Mouse (Mus musculus) midbrain, embryonic 10.5 days (tissue): ENCODE data around the gene Tmem108. TPM values are rescaled to one million over a fixed set of nuclear protein-coding genes. Genes with fewer than 3 reads are reported as not detected.
"Not testable (repeated sequence)": the region's sequence is repeated elsewhere in the genome, so short reads cannot be mapped to it uniquely, and the experiment has no call there.

Experiments used
- DNase-seq: peaks from one replicate; pipeline ENCODE4 v3.0.0-alpha.2; 2017; ENCODE audit warnings: low spot score
- H3K27ac ChIP-seq: fragments of 300-500 bp; sonication (generic); replicated peaks from 2 replicates; pipeline ENCODE4 v1.5.1; 2016; ENCODE audit warnings: mild to moderate bottlenecking
- H3K27me3 ChIP-seq: fragments of 300-500 bp; sonication (generic); 2 replicates; pipeline ENCODE4 v1.6.1; 2016; ENCODE audit warnings: low read depth, mild to moderate bottlenecking; ENCODE audit not compliant: poor library complexity, severe bottlenecking
- H3K36me3 ChIP-seq: fragments of 300-500 bp; sonication (generic); 2 replicates; pipeline ENCODE4 v1.6.1; 2016; ENCODE audit warnings: mild to moderate bottlenecking, moderate library complexity
- H3K4me1 ChIP-seq: fragments of 300-500 bp; sonication (generic); 2 replicates; pipeline ENCODE4 v1.6.1; 2016
- H3K4me3 ChIP-seq: fragments of 300-500 bp; sonication (generic); 2 replicates; pipeline ENCODE4 v1.5.1; 2016; ENCODE audit warnings: mild to moderate bottlenecking, moderate library complexity
- H3K9me3 ChIP-seq: fragments of 300-500 bp; sonication (generic); replicated peaks from 2 replicates; pipeline ENCODE4 v1.6.1; 2016; ENCODE audit warnings: mild to moderate bottlenecking
- WGBS: fragments of 180-500 bp; shearing (Covaris S2); methylation state at CpG from one replicate; pipeline ENCODE4 v1.1.7; 2016; 5-methylcytosine and 5-hydroxymethylcytosine counted together
- polyA plus RNA-seq: library from polyadenylated mRNA; unstranded; fragments of >200 nt; fragmentation: Nextera tagmentation; extraction: Ambion mirVana; gene quantifications from 2 replicates; pipeline ENCODE4 v1.2.1, GENCODE M21; 2016

Tmem108 gene
- polyA plus RNA-seq, 1 experiment from 2014 or later, result 15.6 TPM

GRCm38 (mm10) chr9:103672881-103673280 is 88.8 kb downstream of the Tmem108 start:
- H3K36me3 ChIP-seq, result no peaks in the 10 kb centered on the region
- no peak overlapping the region for H3K27ac ChIP-seq
- 88% methylated on average over 4 of the region's 4 CpGs for WGBS
- no peaks in the 10 kb centered on the region for H3K9me3 ChIP-seq
- H3K27me3 ChIP-seq, result no peaks in the 10 kb centered on the region
- no peak overlapping the region for H3K4me3 ChIP-seq
- peaks cover 2% of the 10 kb centered on the region; the same call in 1 of the 2 replicates for H3K4me1 ChIP-seq
- DNase-seq, result no peak

- not testable (repeated sequence) for H3K27me3 ChIP-seq, DNase-seq, H3K36me3 ChIP-seq, H3K27ac ChIP-seq, H3K4me3 ChIP-seq, H3K4me1 ChIP-seq, H3K9me3 ChIP-seq
- WGBS, result 93% methylated on average over 8 of the region's 8 CpGs
Measured at GRCm38 (mm10) chr9:103670592-103671113, 91.0 kb downstream of the Tmem108 start.

DNA sequence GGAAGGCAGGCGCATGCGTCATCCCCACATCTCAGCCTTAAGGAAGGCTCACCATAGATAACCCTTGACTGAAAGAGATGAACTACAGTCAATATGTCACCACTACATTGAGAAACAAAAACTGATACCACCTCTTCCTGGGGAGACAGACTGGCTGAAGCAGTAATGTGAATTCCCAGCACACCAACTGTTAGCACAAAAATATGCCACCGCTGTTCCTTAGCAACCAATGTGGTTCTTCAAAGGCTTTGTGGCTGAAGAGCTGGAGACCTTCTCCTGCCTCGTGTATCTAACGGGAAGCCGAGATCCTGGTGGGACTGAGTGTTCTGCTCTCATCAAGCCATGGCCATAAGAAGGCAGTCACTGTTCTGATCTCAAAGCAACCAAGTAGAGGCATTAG is 92.8 kb downstream of the Tmem108 start:
- H3K4me1 ChIP-seq, result 0 out of 2 replicates have a peak, but pooled peaks cover 5% of the 10 kb centered on the region

GRCm38 (mm10) chr9:103665817-103666216 is 95.8 kb downstream of the Tmem108 start:
- no peaks in the 10 kb centered on the region for H3K27me3 ChIP-seq

More for the DNA sequence above, 92.8 kb downstream of the Tmem108 start:
- H3K36me3 ChIP-seq, result no peaks in the 10 kb centered on the region
- no peak overlapping the region for H3K4me3 ChIP-seq
- H3K27ac ChIP-seq, result no peak overlapping the region
- DNase-seq, result no peak
- H3K27me3 ChIP-seq, result no peaks in the 10 kb centered on the region
- H3K9me3 ChIP-seq, result no peaks in the 10 kb centered on the region
- 88% methylated on average over 6 of the region's 6 CpGs for WGBS

GRCm38 (mm10) chr9:103664151-103664550 is 97.5 kb downstream of the Tmem108 start:
- H3K9me3 ChIP-seq, result no peaks in the 10 kb centered on the region
- no peak overlapping the region for H3K27ac ChIP-seq
- H3K4me3 ChIP-seq, result no peak overlapping the region
- H3K27me3 ChIP-seq, result no peaks in the 10 kb centered on the region
- no peaks in the 10 kb centered on the region for H3K36me3 ChIP-seq
- DNase-seq, result no peak
- WGBS, result 88% methylated on average over 11 of the region's 11 CpGs
- H3K4me1 ChIP-seq, result 0 out of 2 replicates have a peak, but pooled peaks cover 5% of the 10 kb centered on the region

More at GRCm38 (mm10) chr9:103665817-103666216, 95.8 kb downstream of the Tmem108 start:
- Histone ChIP-seq H3K9me3 (no peaks in the 10 kb centered on the region), H3K36me3 (no peaks in the 10 kb centered on the region), H3K4me1 (0 out of 2 replicates have a peak, but pooled peaks cover 5% of the 10 kb centered on the region), H3K4me3 (no peak overlapping the region), H3K27ac (no peak overlapping the region)
- 94% methylated on average over 6 of the region's 6 CpGs for whole genome bisulfite sequencing
- no peak for DNase-seq

DNA sequence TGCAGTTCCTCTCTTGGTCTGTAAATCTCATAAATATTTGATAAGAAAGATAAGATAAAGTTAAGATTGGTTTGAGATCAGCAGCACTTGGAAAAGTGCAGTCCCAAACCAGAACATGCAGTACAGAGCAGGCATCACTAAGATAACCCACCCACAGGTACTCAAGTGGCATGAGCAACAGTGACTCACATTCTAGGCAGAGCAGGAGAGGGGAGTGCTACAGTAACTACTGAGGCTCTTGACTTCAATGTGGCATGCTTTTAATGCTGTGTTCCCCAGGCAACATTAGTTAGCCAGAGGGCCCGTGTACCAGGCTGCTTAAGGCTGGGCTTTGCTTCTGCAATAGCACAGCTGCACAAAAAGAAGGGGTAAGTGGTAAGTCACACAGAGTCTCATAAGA is 99.8 kb downstream of the Tmem108 start:
- no peaks in the 10 kb centered on the region for H3K36me3 ChIP-seq
- no peak overlapping the region for H3K27ac ChIP-seq
- WGBS, result 74% methylated on average over 1 of the region's 1 CpGs
- no peak for DNase-seq
- H3K4me3 ChIP-seq, result no peak overlapping the region
- no peaks in the 10 kb centered on the region for H3K27me3 ChIP-seq
- H3K4me1 ChIP-seq, result peaks cover 19% of the 10 kb centered on the region
- no peaks in the 10 kb centered on the region for H3K9me3 ChIP-seq

- H3K4me1 ChIP-seq, result peaks cover 46% of the 10 kb centered on the region
- H3K27ac ChIP-seq, result 0 out of 2 replicates have a peak overlapping the region, but pooled peaks have one; percentile 28
- H3K9me3 ChIP-seq, result no peaks in the 10 kb centered on the region
- no peak overlapping the region for H3K4me3 ChIP-seq
- H3K36me3 ChIP-seq, result no peaks in the 10 kb centered on the region
- H3K27me3 ChIP-seq, result no peaks in the 10 kb centered on the region
- DNase-seq, result no peak
- 86% methylated on average over 5 of the region's 5 CpGs for WGBS
Measured at GRCm38 (mm10) chr9:103657981-103658380, 103.7 kb downstream of the Tmem108 start.

DNA sequence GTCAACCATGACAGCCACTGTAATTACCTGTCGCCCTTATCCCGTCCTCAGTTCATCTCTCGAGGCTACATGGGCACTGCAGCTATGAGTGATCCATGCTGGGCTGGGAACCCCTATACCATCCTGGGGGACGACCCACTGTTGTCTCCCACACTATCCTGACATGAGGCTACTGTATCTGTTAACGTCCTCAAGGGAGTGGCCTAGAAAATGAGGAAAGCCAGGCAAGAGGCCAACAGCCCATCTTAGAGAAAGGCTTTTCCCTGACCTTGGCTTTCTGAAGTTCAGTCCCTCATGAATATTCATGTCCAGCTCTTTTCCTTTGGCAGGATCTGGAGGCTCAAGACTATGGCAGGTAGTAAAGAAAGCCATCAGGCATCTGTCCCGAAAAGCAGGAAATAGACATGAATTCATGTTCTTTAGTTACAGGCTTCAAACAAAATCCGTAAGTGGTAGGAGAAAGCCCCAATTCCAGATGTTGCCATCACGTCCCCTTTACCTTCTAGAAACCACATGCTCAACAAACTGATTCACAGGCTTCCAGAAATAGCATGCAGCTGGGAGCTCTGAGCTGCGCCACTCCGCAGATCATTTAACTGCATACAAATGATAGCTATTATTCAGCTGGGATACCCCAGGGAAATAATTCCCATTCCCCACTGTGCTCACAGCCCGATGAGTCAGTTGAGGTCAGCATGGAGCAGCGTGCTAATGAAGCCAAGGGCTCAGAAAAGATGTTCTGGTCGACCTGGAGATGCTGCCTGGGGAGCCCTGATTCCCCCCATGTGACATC is 104.3 kb downstream of the Tmem108 start:
- Histone ChIP-seq H3K27ac (peak overlapping the region; percentile 57; the same call in 1 of the 2 replicates), H3K36me3 (no peaks in the 10 kb centered on the region), H3K27me3 (no peaks in the 10 kb centered on the region), H3K4me3 (no peak overlapping the region), H3K9me3 (no peaks in the 10 kb centered on the region), H3K4me1 (peaks cover 52% of the 10 kb centered on the region)
- 61% methylated on average over 13 of the region's 13 CpGs for WGBS
- DNase-seq, result no peak

- Histone ChIP-seq H3K36me3 (no peaks in the 10 kb centered on the region), H3K4me3 (no peak overlapping the region), H3K27ac (peak overlapping the region; percentile 28; the same call in 1 of the 2 replicates), H3K9me3 (no peaks in the 10 kb centered on the region), H3K27me3 (no peaks in the 10 kb centered on the region), H3K4me1 (peaks cover 62% of the 10 kb centered on the region)
- 22% methylated on average over 10 of the region's 10 CpGs for WGBS
- peak; percentile 20 for DNase-seq
Measured at GRCm38 (mm10) chr9:103653995-103654587, 107.5 kb downstream of the Tmem108 start.

- 69% methylated on average over 8 of the region's 8 CpGs for WGBS
Measured at GRCm38 (mm10) chr9:103652127-103652882, 109.3 kb downstream of the Tmem108 start.

DNA sequence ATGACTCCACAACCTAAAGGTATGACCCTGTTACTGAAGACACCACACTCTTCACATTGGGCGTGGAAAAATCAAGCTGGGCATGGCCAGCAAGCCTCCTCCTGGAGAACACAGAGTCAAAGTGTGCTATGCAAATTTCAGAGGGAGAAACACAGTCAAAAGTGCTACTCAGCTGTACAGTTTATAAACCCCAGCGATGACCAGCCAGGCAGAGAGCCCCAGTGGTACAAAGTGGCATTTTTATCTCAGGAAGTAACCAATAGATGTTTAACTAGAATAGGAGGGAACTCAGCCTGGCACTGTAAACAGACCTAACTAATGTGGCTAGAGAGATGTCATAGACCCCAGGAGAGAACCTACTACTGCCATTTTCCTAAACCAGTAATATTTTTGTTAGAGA is 115.0 kb downstream of the Tmem108 start:
- no peaks in the 10 kb centered on the region for H3K27me3 ChIP-seq
- no peak for DNase-seq
- peaks cover 8% of the 10 kb centered on the region; the same call in 1 of the 2 replicates for H3K4me1 ChIP-seq
- no peak overlapping the region for H3K27ac ChIP-seq
- no peak overlapping the region for H3K4me3 ChIP-seq
- H3K36me3 ChIP-seq, result no peaks in the 10 kb centered on the region
- no peaks in the 10 kb centered on the region for H3K9me3 ChIP-seq
- WGBS, result 88% methylated on average over 2 of the region's 2 CpGs

More at GRCm38 (mm10) chr9:103652127-103652882, 109.3 kb downstream of the Tmem108 start:
- 0 out of 2 replicates have a peak overlapping the region, but pooled peaks have one; percentile 33 for H3K27ac ChIP-seq
- H3K9me3 ChIP-seq, result no peaks in the 10 kb centered on the region
- H3K27me3 ChIP-seq, result no peaks in the 10 kb centered on the region
- no peaks in the 10 kb centered on the region for H3K36me3 ChIP-seq
- peaks cover 54% of the 10 kb centered on the region for H3K4me1 ChIP-seq
- no peak overlapping the region for H3K4me3 ChIP-seq
- no peak for DNase-seq

DNA sequence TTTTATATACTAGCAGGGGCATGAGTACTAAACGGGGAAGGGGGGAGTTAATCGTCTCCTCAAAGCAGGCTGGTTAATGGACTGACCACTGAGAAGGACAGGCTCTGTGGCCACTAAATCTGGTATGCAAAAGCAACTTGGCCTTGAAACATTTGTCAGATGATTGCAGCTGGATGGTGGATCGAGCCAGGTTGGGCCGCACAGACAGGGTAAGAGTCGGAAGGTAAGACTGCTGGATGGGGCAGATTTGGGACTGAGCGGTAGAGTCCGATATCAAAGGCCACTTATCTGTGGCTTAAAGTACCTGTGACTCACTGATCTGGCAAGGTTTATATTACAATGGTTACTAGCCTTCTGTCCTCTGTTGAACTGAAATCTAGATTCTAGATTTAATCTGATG is 115.9 kb downstream of the Tmem108 start:
- 94% methylated on average over 7 of the region's 7 CpGs for WGBS
- Histone ChIP-seq H3K27ac (no peak overlapping the region), H3K4me1 (peaks cover 15% of the 10 kb centered on the region), H3K36me3 (no peaks in the 10 kb centered on the region), H3K9me3 (no peaks in the 10 kb centered on the region), H3K4me3 (no peak overlapping the region), H3K27me3 (no peaks in the 10 kb centered on the region)
- no peak for DNase-seq
